Mouse (Mus musculus) lung, adult 2 months (tissue): ENCODE measurements at regions not wholly inside any gene's neighbourhood (a gene's known extent, or its start where the extent isn't known, plus 50 kb on each side); places are given as distances from the start of the nearest gene placed in this dataset.

Source experiments
- DNase-seq: peaks from one replicate; pipeline ENCODE4 v3.0.0; 2022
- H3K4me1 ChIP-seq: fragments of 200-500 bp; 2 replicates; pipeline ENCODE4 v1.6.1; 2011; ENCODE audit warnings: low read length; ENCODE audit not compliant: control insufficient read depth, insufficient read depth
- H3K4me3 ChIP-seq: fragments of 200-500 bp; replicated peaks from 2 replicates; pipeline ENCODE3; 2011; ENCODE audit warnings: low read depth, mild to moderate bottlenecking, control low read depth, low read length; ENCODE audit errors: extremely low read depth
- CTCF ChIP-seq: fragments of 200-500 bp; IDR thresholded peaks from 2 replicates; pipeline ENCODE4 v1.5.1; 2011; ENCODE audit warnings: mild to moderate bottlenecking, low read length, control low read depth; ENCODE audit not compliant: insufficient read depth
- POLR2A ChIP-seq: fragments of 200-500 bp; IDR thresholded peaks from 2 replicates; pipeline ENCODE4 v1.6.1; 2011; ENCODE audit warnings: low read depth, mild to moderate bottlenecking, control low read depth, low read length, borderline replicate concordance; ENCODE audit errors: extremely low read depth
- WGBS: fragments of 180-500 bp; shearing (Covaris S2); methylation state at CpG from one replicate; pipeline ENCODE4 v1.1.7; 2018; 5-methylcytosine and 5-hydroxymethylcytosine counted together

DNA sequence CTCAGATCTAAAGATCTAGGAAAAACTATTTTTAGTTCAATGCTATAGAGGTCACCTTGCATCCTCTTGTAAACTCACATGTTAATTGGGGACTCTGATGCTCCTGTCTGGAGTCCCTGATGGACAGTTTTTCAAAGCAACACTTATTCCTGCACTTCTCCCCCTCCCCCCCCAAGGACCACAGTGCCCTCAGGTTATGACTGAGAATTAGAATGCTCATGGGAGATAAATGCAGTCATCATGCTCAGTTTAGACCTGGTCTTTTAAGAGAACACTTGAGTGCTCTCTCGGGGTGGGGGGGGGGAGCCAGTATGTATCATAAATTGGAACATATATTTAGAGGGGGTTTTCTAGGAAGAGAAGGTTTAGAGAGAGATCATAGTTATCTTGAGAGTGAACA is 58.0 kb upstream of the Ado start:
- Histone ChIP-seq H3K4me1 (no peaks in the 10 kb centered on the region; the same call in 1 of the 2 replicates), H3K4me3 (no peak overlapping the region)
- 79% methylated on average over 1 of the region's 1 CpGs for WGBS
- no peak for TF ChIP-seq CTCF
- TF ChIP-seq POLR2A = no peak
- no peak for DNase-seq

DNA sequence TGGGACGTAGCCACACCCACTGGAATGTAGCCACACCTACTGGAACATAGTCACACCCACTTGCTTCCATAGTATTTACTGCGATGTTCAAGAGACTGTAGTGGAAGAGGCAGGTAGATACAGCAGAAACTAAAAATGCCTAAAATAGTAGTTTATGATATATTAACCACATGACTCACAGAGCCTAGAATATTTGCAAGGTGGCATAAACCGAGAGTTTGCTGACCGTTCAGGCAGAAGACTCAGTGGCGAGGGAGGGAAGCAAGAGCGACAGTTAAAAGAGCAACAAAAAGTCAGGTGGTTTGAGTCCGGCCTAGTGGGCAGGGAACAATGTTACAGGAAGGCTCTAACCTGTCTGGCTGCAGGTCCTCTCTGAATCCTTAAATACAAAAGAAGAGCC is 50.6 kb upstream of the Ado start:
- TF ChIP-seq CTCF (no peak), POLR2A (no peak)
- Histone ChIP-seq H3K4me3 (no peak overlapping the region), H3K4me1 (no peaks in the 10 kb centered on the region)
- WGBS = 90% methylated on average over 7 of the region's 7 CpGs
- no peak for DNase-seq

DNA sequence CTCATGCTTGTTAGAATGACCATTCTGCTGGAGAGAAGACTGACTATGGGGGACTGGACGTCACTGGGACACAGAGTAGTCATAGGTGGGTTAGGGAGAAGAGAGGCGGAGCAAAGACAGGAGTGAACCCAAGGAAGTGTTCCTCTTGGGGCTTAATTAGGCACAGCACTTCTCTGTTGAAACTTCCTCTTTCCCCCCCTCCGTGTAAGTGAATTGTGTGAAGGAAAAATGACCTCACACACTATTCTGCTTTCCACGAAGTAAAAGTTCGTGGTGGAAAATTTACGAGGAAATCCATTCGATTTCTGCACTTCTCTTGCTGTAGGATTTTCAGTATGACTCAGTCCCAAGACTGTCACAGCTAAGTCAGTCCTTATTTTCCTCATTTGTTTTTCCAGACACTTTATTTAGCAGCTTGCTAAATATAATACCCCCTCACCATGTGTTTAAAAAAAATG is 49.9 kb upstream of the Ado start:
- DNase-seq = no peak
- no peak for TF ChIP-seq POLR2A
- TF ChIP-seq CTCF = no peak
- WGBS = 45% methylated on average over 7 of the region's 7 CpGs
- Histone ChIP-seq H3K4me1 (no peaks in the 10 kb centered on the region), H3K4me3 (no peak overlapping the region)
